ENCODE assay signal across 21 mouse cellular contexts in genomic region chr6:122527596-122527995, GRCm38 (mm10). TPM values are rescaled to one million over a fixed set of nuclear protein-coding genes. Genes with fewer than 3 reads are reported as not detected.
DNase-seq lines count a peak whose midpoint lies in the region; ATAC-seq lines count a peak whose summit lies in the region.
"Had no signal": no experiment of that assay in that cellular context is flagged by ENCODE, and none has a peak within 500 bp of the region (broad histone marks: within the 10 kb centered on the region; RNA-seq: fewer than 3 reads in every experiment).

No protein-coding gene starts in this region.

- no peaks in the 10 kb centered on the region for H3K9me3 ChIP-seq in kidney, embryonic 14.5 days (ENCODE audit: control insufficient read depth, low read length)
- H3K9me3 ChIP-seq: forebrain, embryonic 12.5 days; limb, embryonic 12.5 days; liver, embryonic 13.5 days; lung, embryonic 15.5 days; neural tube, embryonic 13.5 days; stomach, embryonic 15.5 days had no signal

- H3K4me1 ChIP-seq in kidney, embryonic 14.5 days (ENCODE audit: control insufficient read depth, insufficient read depth, low read length): 0 out of 2 replicates have a peak, but pooled peaks cover 3% of the 10 kb centered on the region
- H3K4me1 ChIP-seq: forebrain, embryonic 12.5 days; liver, embryonic 13.5 days; lung, embryonic 15.5 days; stomach, embryonic 15.5 days had no signal

- H3K36me3 ChIP-seq in kidney, embryonic 14.5 days (ENCODE audit: control insufficient read depth, insufficient read depth, low read length): no peaks in the 10 kb centered on the region
- H3K36me3 ChIP-seq: forebrain, embryonic 12.5 days; limb, embryonic 12.5 days; liver, embryonic 13.5 days; lung, embryonic 15.5 days; neural tube, embryonic 13.5 days; stomach, embryonic 15.5 days had no signal

- H3K4me2 ChIP-seq in kidney, embryonic 14.5 days (replicated peaks; ENCODE audit: low read depth, low read length): no peak overlapping the region
- H3K4me2 ChIP-seq: forebrain, embryonic 12.5 days; hindbrain, embryonic 14.5 days; limb, embryonic 12.5 days; liver, embryonic 13.5 days; lung, embryonic 15.5 days; neural tube, embryonic 13.5 days; stomach, embryonic 15.5 days had no signal

- H3K27ac ChIP-seq in kidney, embryonic 14.5 days (ENCODE audit: low read depth, low read length): no peak overlapping the region
- H3K27ac ChIP-seq: forebrain, embryonic 12.5 days; hindbrain, embryonic 14.5 days; limb, embryonic 12.5 days; liver, embryonic 13.5 days; lung, embryonic 15.5 days; neural tube, embryonic 13.5 days; stomach, embryonic 15.5 days had no signal

- H3K4me3 ChIP-seq in kidney, embryonic 14.5 days (ENCODE audit: low read length): no peak overlapping the region
- H3K4me3 ChIP-seq: forebrain, embryonic 12.5 days; limb, embryonic 12.5 days; liver, embryonic 13.5 days; lung, embryonic 15.5 days; neural tube, embryonic 13.5 days; stomach, embryonic 15.5 days had no signal

- peak; percentile 89 for DNase-seq in A20 (ENCODE audit: low read depth, low spot score)
- peak; percentile 25 to 28 for DNase-seq in B cell, adult 2 months
- peak; percentile 26 for DNase-seq in naive thymus-derived CD4-positive, alpha-beta T cell, adult 2 months (ENCODE audit: low read depth)
- no peak for DNase-seq in cerebellum, adult 9-11 months
- DNase-seq in frontal cortex, postnatal 10 days (ENCODE audit: low spot score in 2 of 2): no peak
- DNase-seq: cerebellum, postnatal 14 days; kidney, adult 11 months; kidney, postnatal 14 days; liver, embryonic 13.5 days had no signal

- WGBS in kidney, embryonic 14.5 days: 25% methylated on average over 12 of the region's 12 CpGs

- H3K9ac ChIP-seq in kidney, embryonic 14.5 days (ENCODE audit: low read depth, low read length): no peak overlapping the region
- H3K9ac ChIP-seq: forebrain, embryonic 12.5 days; hindbrain, embryonic 14.5 days; limb, embryonic 12.5 days; liver, embryonic 13.5 days; lung, embryonic 15.5 days; neural tube, embryonic 13.5 days; stomach, embryonic 15.5 days had no signal

- H3K27me3 ChIP-seq in kidney, embryonic 14.5 days (ENCODE audit: control insufficient read depth, insufficient read depth, low read length): no peaks in the 10 kb centered on the region
- H3K27me3 ChIP-seq: forebrain, embryonic 12.5 days; lung, embryonic 15.5 days; neural tube, embryonic 13.5 days; stomach, embryonic 15.5 days had no signal

- peak; percentile 67 for ATAC-seq in common myeloid progenitor, adult 5-6 weeks (replicated peaks; ENCODE audit: low read depth, poor library complexity, severe bottlenecking)
- ATAC-seq in megakaryocyte-erythroid progenitor cell, adult 5-6 weeks (replicated peaks; ENCODE audit: low FRiP score, low TSS enrichment, poor library complexity, severe bottlenecking): no peak
- ATAC-seq in kidney, embryonic 14.5 days (ENCODE audit: low FRiP score, low TSS enrichment): no peak

RNA-seq across cellular contexts. Expression of gene Mfap5, which starts 22.0 kb away (rescaled TPM):
- not detected in 2 replicates for total RNA-seq in common myeloid progenitor, adult 5-6 weeks (2017)
- not detected in 2 replicates for total RNA-seq in megakaryocyte-erythroid progenitor cell, adult 5-6 weeks (2014; fragmentation: Nextera tagmentation)
- total RNA-seq in megakaryocyte-erythroid progenitor cell, adult 5-6 weeks (2017): not detected in 2 replicates
- polyA plus RNA-seq in kidney, embryonic 14.5 days (2014; fragmentation: Nextera tagmentation; extraction: Ambion mirVana): 10.4 and 12.8 TPM in 2 replicates

RNA-seq across cellular contexts. Expression of gene Aicda, which starts 26.0 kb away (rescaled TPM):
- total RNA-seq in common myeloid progenitor, adult 5-6 weeks (2017): not detected in 2 replicates
- total RNA-seq in megakaryocyte-erythroid progenitor cell, adult 5-6 weeks (2014; fragmentation: Nextera tagmentation): not detected in 2 replicates
- not detected in 2 replicates for total RNA-seq in megakaryocyte-erythroid progenitor cell, adult 5-6 weeks (2017)
- polyA plus RNA-seq in kidney, embryonic 14.5 days (2014; fragmentation: Nextera tagmentation; extraction: Ambion mirVana): not detected in 2 replicates
- total RNA-seq: gastrocnemius, postnatal 4 days had no signal
- polyA plus RNA-seq: forebrain, embryonic 12.5 days; heart, embryonic 16.5 days; liver, embryonic 13.5 days; lung, embryonic 15.5 days; urinary bladder, adult 2 months had no signal

RNA-seq across cellular contexts. Expression of gene Rimklb, which starts 29.0 kb away (rescaled TPM):
- total RNA-seq in common myeloid progenitor, adult 5-6 weeks (2017): not detected in 2 replicates
- total RNA-seq in megakaryocyte-erythroid progenitor cell, adult 5-6 weeks (2014; fragmentation: Nextera tagmentation): not detected in 2 replicates
- not detected in 2 replicates for total RNA-seq in megakaryocyte-erythroid progenitor cell, adult 5-6 weeks (2017)
- 19.9 and 23.2 TPM in 2 replicates for polyA plus RNA-seq in kidney, embryonic 14.5 days (2014; fragmentation: Nextera tagmentation; extraction: Ambion mirVana)

Comparison
In these comparisons a context has a peak if more than half of its experiments do, and no peak if none do; other contexts are left out.
1. DNase-seq: peak in A20 (single experiment), B cell, adult 2 months (2 of 2) and naive thymus-derived CD4-positive, alpha-beta T cell, adult 2 months (single experiment); none in cerebellum, adult 9-11 months (single experiment) and frontal cortex, postnatal 10 days (0 of 2).